Mouse (Mus musculus) C2C12 (cell line): ENCODE results near the gene Camkk1.

Experiments used
- CTCF ChIP-seq: IDR thresholded peaks from one replicate; pipeline ENCODE4 v1.5.1; 2011; ENCODE audit not compliant: control insufficient read depth, insufficient read depth, insufficient read length
- FOSL1 ChIP-seq: IDR thresholded peaks from one replicate; pipeline ENCODE4 v1.8.0; 2011; ENCODE audit warnings: mild to moderate bottlenecking, low read length; ENCODE audit not compliant: poor library complexity, insufficient read depth, severe bottlenecking
- MAX ChIP-seq: IDR thresholded peaks from one replicate; pipeline ENCODE4 v1.6.1; 2011; ENCODE audit warnings: mild to moderate bottlenecking, control low read depth

DNA sequence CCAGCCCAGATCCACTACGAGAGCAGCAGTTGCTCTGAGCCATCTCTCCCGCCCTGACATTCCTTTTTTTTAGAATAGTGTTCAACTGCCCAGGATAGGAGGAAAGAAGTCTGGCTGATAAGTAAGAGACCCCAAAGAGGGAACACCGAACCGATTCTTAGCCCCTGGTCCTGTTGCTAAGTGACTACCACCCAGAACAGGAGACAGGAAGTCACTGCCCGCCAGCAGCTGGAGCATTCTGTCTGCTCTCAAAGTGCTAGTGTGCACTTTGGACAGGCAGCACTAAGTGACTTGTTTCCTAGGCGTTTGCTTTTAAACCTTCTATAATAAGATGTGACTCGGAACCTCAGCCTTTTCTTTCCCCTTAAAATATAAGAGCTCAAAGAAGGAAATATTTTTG, 66.6 kb downstream of the Camkk1 start:
- TF ChIP-seq CTCF (no peak), FOSL1 (no peak), MAX (no peak)
